Mouse (Mus musculus): ENCODE measurements at regions not wholly inside any gene's neighbourhood (a gene's known extent, or its start where the extent isn't known, plus 50 kb on each side); places are given as distances from the start of the nearest gene placed in this dataset.

GRCm38 (mm10) chrX:136321692-136322091 lies 51.6 kb downstream of the Bex3 start:
- ATAC-seq = peak; percentile 38

- ATAC-seq = no peak
Observed at GRCm38 (mm10) chrX:136365809-136366208, 95.8 kb downstream of the Bex3 start.

Data from inflammation-experienced regulatory T-cells, adult 6 months (primary cell).